Mouse (Mus musculus): ENCODE measurements around the gene Hoxd4.

GRCm38 (mm10) chr2:74762522-74763244, 51.0 kb downstream of the Hoxd4 start, which contains the start of gene Hoxd1:
- no peak for TF ChIP-seq CTCF (IDR thresholded peaks at IDR 0.05; ENCODE audit: extremely low read depth, insufficient read length, insufficient replicate concordance, low read depth, low read length)
- no peak for TF ChIP-seq POLR2A (IDR thresholded peaks at IDR 0.05; ENCODE audit: low read depth, low read length)
